Mouse (Mus musculus) cortical plate, adult 2 months (tissue): ENCODE measurements around the gene Ate1. TPM values are rescaled to one million over a fixed set of nuclear protein-coding genes. Genes with fewer than 3 reads are reported as not detected.
"Not testable (repeated sequence)": the region's sequence is repeated elsewhere in the genome, so short reads cannot be mapped to it uniquely, and the experiment has no call there.

ENCODE experiments used
- H3K27ac ChIP-seq: fragments of 200-500 bp; 2 replicates; pipeline ENCODE4 v1.5.1; 2012; ENCODE audit warnings: low read length, control low read depth, inconsistent platforms; ENCODE audit not compliant: insufficient read depth
- H3K4me1 ChIP-seq: fragments of 200-500 bp; 2 replicates; pipeline ENCODE4 v1.6.1; 2011; ENCODE audit warnings: low read length; ENCODE audit not compliant: control insufficient read depth, insufficient read depth
- H3K4me3 ChIP-seq: fragments of 200-500 bp; 2 replicates; pipeline ENCODE4 v1.5.1; 2011; ENCODE audit warnings: mild to moderate bottlenecking, low read length, control low read depth; ENCODE audit not compliant: insufficient read depth
- CTCF ChIP-seq: fragments of 200-500 bp; IDR thresholded peaks from 2 replicates; pipeline ENCODE4 v1.5.1; 2011; ENCODE audit warnings: mild to moderate bottlenecking, control low read depth, low read length; ENCODE audit not compliant: insufficient read depth; ENCODE audit errors: extremely low read depth
- POLR2A ChIP-seq: fragments of 200-500 bp; IDR thresholded peaks from 2 replicates; pipeline ENCODE4 v1.6.1; 2011; ENCODE audit warnings: mild to moderate bottlenecking, low read length, control low read depth; ENCODE audit not compliant: insufficient read depth; ENCODE audit errors: extremely low read depth
- polyA plus RNA-seq: library from polyadenylated mRNA; depleted of rRNA; stranded (reverse); fragments of >200 nt; gene quantifications from 2 replicates; pipeline ENCODE4 v1.2.3, GENCODE M21; 2012

The Ate1 gene
- polyA plus RNA-seq, 1 experiment, result 22.6 TPM

DNA sequence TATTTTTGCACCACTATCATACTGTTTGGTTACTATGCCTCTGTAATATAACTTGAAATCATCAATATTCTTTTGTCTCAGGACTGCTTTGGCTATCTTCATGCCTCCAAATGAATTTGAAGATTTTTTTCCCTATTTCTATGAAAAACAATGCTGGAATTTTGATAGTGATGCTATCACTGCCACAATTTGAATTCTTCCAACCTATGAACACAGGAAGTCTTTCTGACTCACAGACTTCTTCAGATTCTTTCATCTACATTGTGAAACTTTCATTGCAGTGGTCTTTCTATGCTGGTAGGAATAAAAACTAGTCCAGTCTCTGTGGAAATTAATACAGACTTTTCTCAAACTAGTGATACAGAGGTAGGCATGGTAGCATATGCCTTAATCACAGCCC, 28.1 kb downstream of the Ate1 start:
- no peak overlapping the region for H3K4me3 ChIP-seq
- H3K27ac ChIP-seq, result no peak overlapping the region
- TF ChIP-seq POLR2A (no peak), CTCF (no peak)
- H3K4me1 ChIP-seq, result peaks cover 3% of the 10 kb centered on the region; the same call in 1 of the 2 replicates

DNA sequence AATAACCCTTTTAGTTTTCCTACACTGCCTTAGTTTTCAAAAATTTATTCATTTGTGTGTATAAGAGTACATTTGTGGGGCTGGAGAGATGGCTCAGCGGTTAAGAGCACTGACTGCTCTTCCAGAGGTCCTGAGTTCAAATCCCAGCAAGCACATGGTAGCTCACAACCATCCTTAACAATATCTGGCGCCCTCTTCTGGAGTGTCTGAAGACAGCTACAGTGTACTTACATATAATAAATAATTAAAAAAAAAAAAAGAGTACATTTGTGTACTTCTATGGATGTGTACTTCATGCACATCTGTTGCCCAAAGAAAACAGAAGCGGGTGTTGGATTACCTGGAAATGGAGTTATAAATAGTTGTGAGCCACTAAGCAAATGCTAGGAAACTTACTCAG, 41.2 kb downstream of the Ate1 start:
- not testable (repeated sequence) for H3K4me3 ChIP-seq, H3K27ac ChIP-seq, H3K4me1 ChIP-seq

DNA sequence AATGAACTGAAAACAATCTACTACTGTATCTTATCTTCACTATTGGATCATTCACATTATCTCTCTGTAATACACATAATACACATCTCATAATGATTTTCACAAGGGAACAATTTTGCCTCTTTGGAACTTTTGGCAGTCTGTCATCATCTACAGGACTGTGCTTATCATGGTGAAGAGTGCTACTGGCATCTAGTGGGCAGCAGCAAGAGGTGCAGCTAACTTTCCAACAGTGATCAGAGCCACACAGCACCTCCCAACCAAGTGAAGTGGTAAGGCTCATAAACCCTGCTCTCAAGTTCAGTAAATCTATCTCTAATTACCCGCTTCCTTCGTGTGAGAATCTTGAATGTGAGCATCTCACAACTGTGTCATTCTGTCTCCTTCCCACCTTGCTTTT, 44.2 kb downstream of the Ate1 start:
- TF ChIP-seq POLR2A (no peak), CTCF (peak; percentile 97)

DNA sequence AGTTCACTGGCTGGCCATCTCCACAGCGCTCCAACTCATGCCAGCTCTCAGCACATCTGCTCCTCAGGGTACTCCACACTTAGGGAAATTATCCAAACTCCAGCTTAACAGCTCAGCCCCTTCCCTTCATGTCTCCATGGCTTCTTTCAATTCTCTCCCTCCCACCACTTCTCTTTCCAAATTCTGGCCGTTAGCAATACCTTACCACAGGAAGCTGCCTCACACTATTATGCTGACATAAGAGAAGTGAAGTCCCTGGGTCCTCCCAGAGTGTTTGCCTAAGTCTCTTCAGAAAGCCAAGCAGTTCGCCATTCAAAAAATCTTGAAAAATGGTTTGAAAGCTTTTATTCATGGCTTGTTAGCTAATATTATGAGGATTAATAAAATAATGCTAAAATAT, 46.3 kb downstream of the Ate1 start:
- no peak overlapping the region for H3K27ac ChIP-seq
- no peaks in the 10 kb centered on the region; the same call in 1 of the 2 replicates for H3K4me1 ChIP-seq
- no peak for TF ChIP-seq CTCF
- TF ChIP-seq POLR2A, result no peak
- H3K4me3 ChIP-seq, result no peak overlapping the region

More for the DNA sequence above, 44.2 kb downstream of the Ate1 start:
- Histone ChIP-seq H3K4me3 (no peak overlapping the region), H3K4me1 (no peaks in the 10 kb centered on the region; the same call in 1 of the 2 replicates), H3K27ac (no peak overlapping the region)

DNA sequence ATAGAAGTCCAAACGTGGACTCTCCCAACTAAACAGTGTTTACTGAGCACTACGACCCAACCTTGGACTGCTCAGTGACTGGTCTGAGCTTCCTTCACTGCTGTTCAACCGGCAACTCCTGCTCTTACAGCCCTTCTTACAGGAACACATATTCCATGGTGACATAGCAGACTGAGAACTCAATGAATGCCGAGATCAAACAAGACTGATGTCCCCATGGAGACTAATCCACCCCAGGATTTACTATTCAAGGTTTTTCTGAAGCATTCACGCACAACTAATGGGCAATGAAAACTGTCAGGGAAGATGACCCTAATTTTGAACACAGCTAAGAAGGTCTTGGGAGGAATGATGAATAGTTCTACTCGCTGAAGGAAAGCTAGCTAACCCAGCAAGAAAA, 47.5 kb downstream of the Ate1 start:
- no peak for TF ChIP-seq CTCF
- TF ChIP-seq POLR2A, result no peak
- H3K27ac ChIP-seq, result no peak overlapping the region
- H3K4me3 ChIP-seq, result no peak overlapping the region

DNA sequence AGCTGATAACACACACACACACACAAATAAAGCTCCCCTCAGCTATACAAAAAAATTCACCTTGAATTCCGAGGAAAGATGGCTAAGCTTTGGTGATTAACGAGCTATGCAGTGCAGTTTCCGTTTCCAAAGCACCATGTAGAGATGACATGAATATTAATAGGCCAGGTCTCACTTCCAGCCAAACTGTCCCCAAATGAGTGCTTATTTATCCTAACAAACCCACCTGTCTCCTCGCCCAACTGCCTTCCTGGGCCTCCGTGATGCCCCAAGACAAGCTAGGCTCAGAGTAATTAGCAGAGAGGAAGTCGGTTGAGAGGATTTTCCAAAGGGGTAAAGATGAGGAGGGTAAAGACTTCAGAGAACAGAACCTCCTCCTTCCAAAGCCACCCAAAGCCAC, 49.1 kb downstream of the Ate1 start:
- Histone ChIP-seq H3K4me1 (no peaks in the 10 kb centered on the region; the same call in 1 of the 2 replicates), H3K4me3 (no peak overlapping the region), H3K27ac (no peak overlapping the region)
- TF ChIP-seq CTCF (no peak), POLR2A (no peak)

More for the DNA sequence above, 47.5 kb downstream of the Ate1 start:
- H3K4me1 ChIP-seq, result no peaks in the 10 kb centered on the region; the same call in 1 of the 2 replicates

DNA sequence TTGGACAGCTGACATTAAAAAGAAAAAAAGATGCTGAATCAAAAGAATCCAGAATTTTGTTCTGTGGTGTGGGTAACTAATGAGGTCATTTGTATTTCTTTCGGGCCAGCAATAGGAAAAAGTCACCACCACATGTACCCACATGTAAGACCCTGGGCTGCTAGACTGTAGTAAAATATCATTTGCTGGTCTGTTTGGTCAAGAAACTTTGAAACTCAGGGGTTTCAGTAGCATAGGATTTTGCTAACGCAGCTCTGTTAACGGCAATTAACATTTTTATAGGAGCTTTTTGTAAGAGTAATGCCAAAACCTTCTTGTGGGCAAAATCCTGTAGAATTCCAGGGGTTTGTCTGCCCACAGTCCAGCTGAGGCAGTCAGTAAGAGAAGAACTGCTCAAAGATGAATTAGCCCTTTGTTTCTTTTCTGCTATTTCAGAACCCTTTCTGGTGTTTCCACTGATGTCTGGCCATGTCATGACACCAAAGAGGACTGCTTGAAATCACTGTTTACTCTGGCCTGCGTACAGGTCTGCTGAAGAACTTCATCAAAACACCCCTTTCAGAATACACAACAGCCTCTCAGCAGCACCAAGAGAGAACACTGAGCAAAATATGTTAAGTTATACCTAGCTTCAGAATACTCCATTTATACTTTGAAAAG, 64.5 kb downstream of the Ate1 start:
- Histone ChIP-seq H3K27ac (no peak overlapping the region; the same call in 1 of the 2 replicates), H3K4me3 (no peak overlapping the region), H3K4me1 (no peaks in the 10 kb centered on the region; the same call in 1 of the 2 replicates)
- TF ChIP-seq CTCF, result no peak
- TF ChIP-seq POLR2A, result no peak

DNA sequence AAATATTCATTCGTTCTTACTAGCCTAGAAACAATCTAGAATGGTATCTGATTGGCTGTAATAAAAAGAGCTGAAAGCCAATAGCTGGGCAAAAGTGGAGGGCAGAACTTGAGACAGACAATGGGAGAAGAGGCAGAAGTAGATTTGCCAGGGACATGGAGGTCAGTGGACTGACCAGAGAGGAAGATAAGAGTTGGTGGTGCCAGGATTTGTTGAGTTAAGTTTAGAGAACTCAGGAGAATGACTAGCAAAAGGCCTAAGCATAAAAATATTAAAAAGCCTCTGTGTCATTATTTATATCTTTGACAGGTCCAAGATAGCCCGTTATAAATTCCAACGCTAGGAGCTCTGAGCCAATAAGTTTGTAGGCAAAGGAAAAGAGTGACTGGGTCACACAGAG, 65.9 kb downstream of the Ate1 start:
- no peak overlapping the region for H3K27ac ChIP-seq
- TF ChIP-seq POLR2A (no peak), CTCF (no peak)
- no peaks in the 10 kb centered on the region; the same call in 1 of the 2 replicates for H3K4me1 ChIP-seq
- no peak overlapping the region for H3K4me3 ChIP-seq

DNA sequence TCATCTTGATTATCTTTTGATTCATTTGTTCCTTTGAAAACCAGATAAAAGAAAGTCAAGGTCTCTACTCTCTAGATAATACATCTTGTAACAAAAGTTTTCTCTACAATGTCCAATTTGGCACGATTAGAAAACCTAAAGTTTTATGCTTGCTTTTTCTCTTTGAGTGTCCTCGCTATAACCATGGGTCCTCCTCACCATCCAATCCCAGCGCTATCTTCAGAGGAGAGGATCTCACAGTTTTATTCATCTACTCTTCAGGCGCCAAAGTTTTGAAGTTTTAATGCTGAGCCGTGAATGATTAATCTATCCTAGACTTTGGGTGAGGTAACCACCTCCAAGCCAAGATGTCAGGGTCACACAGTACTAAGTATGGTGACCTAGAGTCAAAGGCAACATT, 84.4 kb downstream of the Ate1 start:
- Histone ChIP-seq H3K27ac (no peak overlapping the region), H3K4me3 (no peak overlapping the region), H3K4me1 (no peaks in the 10 kb centered on the region; the same call in 1 of the 2 replicates)
- TF ChIP-seq CTCF (no peak), POLR2A (no peak)

DNA sequence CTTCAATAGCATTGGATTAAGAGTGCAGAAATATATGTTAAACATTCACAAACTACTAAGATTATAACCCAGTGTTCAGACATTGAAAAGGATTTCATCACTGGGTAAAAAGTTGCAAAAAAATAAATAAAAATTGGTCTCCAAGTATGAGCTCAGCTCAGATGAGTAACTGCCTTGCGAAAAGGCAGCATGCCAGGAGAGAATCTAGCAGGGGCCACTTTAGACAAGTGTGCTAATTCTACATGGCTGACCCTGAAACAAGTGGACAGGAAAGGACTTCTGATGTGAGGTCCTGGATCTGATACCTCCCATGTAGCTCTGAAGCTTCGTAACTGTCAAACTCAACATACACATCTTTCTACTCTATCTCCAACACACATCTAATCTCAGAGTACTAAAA, 88.0 kb downstream of the Ate1 start:
- H3K4me3 ChIP-seq, result no peak overlapping the region
- H3K27ac ChIP-seq, result no peak overlapping the region
- no peaks in the 10 kb centered on the region for H3K4me1 ChIP-seq
- TF ChIP-seq CTCF (no peak), POLR2A (no peak)

DNA sequence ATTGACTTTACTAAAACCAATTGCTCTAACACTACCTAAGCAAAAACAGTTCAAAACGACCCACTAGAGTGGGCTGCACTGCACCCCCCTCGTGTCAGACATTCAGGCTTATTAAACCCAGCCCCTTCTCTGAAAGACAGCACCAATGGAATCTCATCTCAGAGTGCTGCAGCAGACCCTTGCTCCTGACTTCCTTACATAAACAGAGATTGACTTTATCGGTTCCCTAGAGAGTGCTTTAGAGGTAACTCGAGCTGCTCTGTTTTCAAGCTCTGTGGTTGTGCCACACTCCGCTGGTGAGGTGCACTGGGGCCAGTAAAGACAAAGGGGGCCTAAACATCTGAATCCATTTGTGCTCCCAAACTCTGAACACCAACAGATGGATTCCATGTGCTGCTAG, 93.6 kb downstream of the Ate1 start:
- no peak overlapping the region for H3K4me3 ChIP-seq
- H3K4me1 ChIP-seq, result no peaks in the 10 kb centered on the region
- H3K27ac ChIP-seq, result no peak overlapping the region
- TF ChIP-seq CTCF, result no peak
- no peak for TF ChIP-seq POLR2A
